Mouse (Mus musculus) heart, postnatal 0 days (tissue): Measurements from ENCODE around the gene Gm49393. TPM values are rescaled to one million over a fixed set of nuclear protein-coding genes. Genes with fewer than 3 reads are reported as not detected.
"Not testable (repeated sequence)": the region's sequence is repeated elsewhere in the genome, so short reads cannot be mapped to it uniquely, and the experiment has no call there.

ENCODE experiments used
- ATAC-seq: fragments of 200-750 bp; cut with Nextera tagmentation; 2 replicates; pipeline ENCODE4 v1.8.0; 2017; ENCODE audit warnings: low read depth, moderate number of reproducible peaks, moderate library complexity; ENCODE audit not compliant: insufficient read depth
- DNase-seq: peaks from one replicate; pipeline ENCODE4 v3.0.0-alpha.2; 2016; ENCODE audit warnings: low spot score
- H3K27ac ChIP-seq: fragments of 300-500 bp; sonication (generic); 2 replicates; pipeline ENCODE4 v1.5.1; 2014; ENCODE audit warnings: low read depth, mild to moderate bottlenecking
- H3K27me3 ChIP-seq: fragments of 300-500 bp; sonication (generic); 2 replicates; pipeline ENCODE4 v1.6.1; 2014; ENCODE audit warnings: low read length, mixed read lengths; ENCODE audit not compliant: control insufficient read depth, insufficient read depth
- H3K36me3 ChIP-seq: fragments of 300-500 bp; sonication (generic); replicated peaks from 2 replicates; pipeline ENCODE4 v1.6.1; 2014; ENCODE audit warnings: low read length, mixed read lengths; ENCODE audit not compliant: control insufficient read depth, insufficient read depth
- H3K4me1 ChIP-seq: fragments of 300-500 bp; sonication (generic); 2 replicates; pipeline ENCODE4 v1.6.1; 2014; ENCODE audit warnings: antibody characterized with exemption; ENCODE audit not compliant: control insufficient read depth, insufficient read depth
- H3K4me2 ChIP-seq: fragments of 300-500 bp; sonication (generic); 2 replicates; pipeline ENCODE4 v1.6.1; 2014; ENCODE audit warnings: low read depth, mild to moderate bottlenecking, low read length, moderate library complexity
- H3K4me3 ChIP-seq: fragments of 300-500 bp; sonication (generic); 2 replicates; pipeline ENCODE4 v1.5.1; 2014; ENCODE audit warnings: low read depth, low read length
- H3K9ac ChIP-seq: fragments of 300-500 bp; sonication (generic); replicated peaks from 2 replicates; pipeline ENCODE4 v1.6.1; 2014; ENCODE audit warnings: low read depth, low read length, mixed read lengths
- H3K9me3 ChIP-seq: fragments of 300-500 bp; sonication (generic); replicated peaks from 2 replicates; pipeline ENCODE4 v1.6.1; 2016; ENCODE audit warnings: low read length; ENCODE audit not compliant: control insufficient read depth
- CTCF ChIP-seq: IDR thresholded peaks from 2 replicates; pipeline ENCODE4 v1.5.1; 2016; ENCODE audit warnings: antibody characterized with exemption, control low read depth, low read depth
- EP300 ChIP-seq: IDR thresholded peaks from 2 replicates; pipeline ENCODE4 v1.6.1; 2016; ENCODE audit warnings: antibody characterized with exemption, low read depth
- WGBS: fragments of 180-500 bp; shearing (Covaris S2); extraction: QIAGEN DNeasy Blood & Tissue Kit; methylation state at CpG from one replicate; pipeline ENCODE4 v1.1.7; 2014; 5-methylcytosine and 5-hydroxymethylcytosine counted together
- polyA plus RNA-seq: library from polyadenylated mRNA; unstranded; fragments of >200 nt; fragmentation: Nextera tagmentation; extraction: Ambion mirVana; gene quantifications from 2 replicates; pipeline ENCODE4 v1.2.1, GENCODE M21; 2015
- total RNA-seq: library from RNA; depleted of rRNA; stranded (reverse); fragments of >200 nt; gene quantifications from 2 replicates; pipeline ENCODE4 v1.2.3, GENCODE M21; 2014; ENCODE audit warnings: low replicate concordance

Gene Gm49393
- total and polyA plus RNA-seq, 2 experiments from 2014 or later = 0.56 TPM; not detected in 1

DNA sequence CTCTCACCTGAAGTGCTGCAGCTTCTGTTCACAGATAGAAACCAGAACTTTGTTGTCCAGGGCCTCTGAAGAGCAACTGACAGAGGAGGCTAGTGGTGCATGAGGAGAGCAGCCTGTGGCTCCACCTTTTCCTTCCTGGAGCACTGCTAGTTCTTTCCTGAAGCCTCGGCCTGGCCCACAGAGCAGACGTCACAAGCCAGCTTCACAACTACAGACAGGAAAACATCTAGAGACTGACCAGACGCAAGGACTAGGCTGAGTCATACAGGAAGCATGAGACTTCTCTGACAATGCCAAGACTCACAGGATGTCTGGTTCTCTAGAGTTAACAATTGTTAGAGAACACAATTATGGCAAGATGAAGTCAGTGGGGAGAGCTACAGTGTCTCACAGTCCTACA lies 38.1 kb downstream of the Gm49393 start, which contains the start of gene Ctla2b:
Gene Ctla2b, minus strand, starts transcription at position 120 of the 400 bp plus-strand sequence.
- Histone ChIP-seq H3K9ac (no peak within 1 kb of the TSS), H3K4me2 (no peak within 1 kb of the TSS), H3K4me1 (no peaks in the 10 kb centered on the region), H3K27me3 (no peaks in the 10 kb centered on the region), H3K27ac (peak within 1 kb of the TSS; percentile 63), H3K36me3 (no peaks in the 10 kb centered on the region), H3K4me3 (no peak within 1 kb of the TSS), H3K9me3 (0 out of 2 replicates have a peak, but pooled peaks cover 3% of the 10 kb centered on the region)
- DNase-seq (peak; percentile 76), ATAC-seq (peak; percentile 96)
- 42% methylated on average over 3 of the region's 3 CpGs for WGBS
- TF ChIP-seq CTCF (no peak), EP300 (peak; percentile 97)

DNA sequence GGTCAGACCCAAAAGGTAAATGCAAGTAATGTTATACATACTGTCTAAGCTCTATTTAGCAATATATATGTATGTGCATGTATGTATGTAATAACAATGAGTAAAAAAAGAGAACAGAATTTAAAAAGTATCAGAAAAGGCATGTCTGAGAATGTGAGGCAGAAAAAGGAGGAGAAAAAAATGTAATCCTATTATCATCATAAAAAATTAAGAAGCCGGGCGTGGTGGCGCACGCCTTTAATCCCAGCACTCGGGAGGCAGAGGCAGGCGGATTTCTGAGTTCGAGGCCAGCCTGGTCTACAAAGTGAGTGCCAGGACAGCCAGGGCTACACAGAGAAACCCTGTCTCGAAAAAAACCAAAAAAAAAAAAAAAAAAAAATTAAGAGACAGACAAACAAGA lies 38.6 kb downstream of the Gm49393 start, which contains the start of gene Gm49392:
Gene Gm49392, minus strand, starts transcription at position 101 of the 400 bp plus-strand sequence.
- not testable (repeated sequence) for ATAC-seq, H3K36me3 ChIP-seq, H3K4me1 ChIP-seq, H3K9ac ChIP-seq, H3K27me3 ChIP-seq, H3K4me2 ChIP-seq, DNase-seq, H3K9me3 ChIP-seq, H3K4me3 ChIP-seq
- WGBS = 82% methylated on average over 8 of the region's 8 CpGs
- peak within 1 kb of the TSS; percentile 63 for H3K27ac ChIP-seq

DNA sequence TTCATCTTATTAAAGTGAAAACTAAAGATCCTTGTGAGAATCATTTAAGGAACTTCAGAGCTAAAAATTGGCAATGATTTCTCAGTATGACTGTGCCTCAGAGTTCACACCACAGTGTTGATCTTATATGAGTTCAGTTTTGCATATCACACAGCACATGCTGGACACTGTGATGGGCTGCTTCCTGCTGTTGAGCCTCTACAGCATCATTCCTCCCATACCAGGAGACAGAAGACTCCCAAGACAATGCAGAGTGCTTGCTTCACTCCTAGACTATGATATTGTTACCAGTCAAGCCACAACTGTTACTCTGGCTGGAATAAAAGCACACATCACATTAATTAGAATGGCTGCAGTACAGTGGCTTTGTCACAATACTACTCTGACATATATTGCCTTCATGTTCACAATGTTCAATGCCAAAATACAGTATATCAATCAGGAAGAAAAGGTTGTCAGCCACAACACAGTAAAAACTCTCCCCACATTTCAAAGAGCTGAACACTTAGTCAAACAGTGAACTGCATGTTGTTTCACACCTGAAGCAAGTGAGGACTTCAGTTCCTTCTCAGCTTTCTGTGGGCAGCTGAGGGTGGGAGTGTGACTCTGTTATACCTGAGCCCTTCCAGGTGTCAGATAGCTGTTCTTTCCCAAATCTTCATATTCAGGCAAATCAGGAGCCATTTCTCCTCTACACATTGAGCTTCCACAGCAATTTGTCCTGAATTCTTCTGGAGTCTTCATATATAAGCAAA lies 39.8 kb downstream of the Gm49393 start:
- no peaks in the 10 kb centered on the region for H3K36me3 ChIP-seq
- no peak overlapping the region for H3K27ac ChIP-seq
- H3K4me1 ChIP-seq = no peaks in the 10 kb centered on the region
- DNase-seq (no peak), ATAC-seq (no peak)
- H3K4me2 ChIP-seq = no peak overlapping the region
- H3K27me3 ChIP-seq = no peaks in the 10 kb centered on the region
- H3K9ac ChIP-seq = no peak overlapping the region
- no peak overlapping the region for H3K4me3 ChIP-seq
- 0 out of 2 replicates have a peak, but pooled peaks cover 3% of the 10 kb centered on the region for H3K9me3 ChIP-seq
- no peak for TF ChIP-seq CTCF
- TF ChIP-seq EP300 = no peak

DNA sequence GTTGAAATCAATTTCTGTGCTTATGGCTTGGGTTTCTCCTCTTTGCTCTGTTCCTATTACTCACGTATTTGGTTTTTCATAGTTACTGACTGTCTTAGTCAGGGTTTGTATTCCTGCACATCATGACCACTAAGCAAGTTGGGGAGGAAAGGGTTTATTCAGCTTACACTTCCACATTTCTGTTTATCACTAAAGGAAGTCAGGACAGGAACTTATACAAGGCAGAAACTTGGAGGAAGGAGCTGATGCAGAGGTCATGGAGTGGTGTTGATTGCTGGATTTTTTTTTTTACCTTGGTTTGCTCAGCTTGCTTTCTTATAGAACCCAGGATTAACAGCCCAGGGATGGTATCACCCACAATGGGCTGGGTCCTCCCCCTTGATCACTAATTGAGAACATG lies 43.1 kb downstream of the Gm49393 start:
- H3K36me3 ChIP-seq = no peaks in the 10 kb centered on the region
- 70% methylated on average over 1 of the region's 1 CpGs for WGBS
- DNase-seq (no peak), ATAC-seq (no peak)
- H3K4me1 ChIP-seq = no peaks in the 10 kb centered on the region
- no peak overlapping the region for H3K27ac ChIP-seq
- TF ChIP-seq CTCF (no peak), EP300 (no peak)
- H3K9ac ChIP-seq = no peak overlapping the region
- H3K9me3 ChIP-seq = 0 out of 2 replicates have a peak, but pooled peaks cover 3% of the 10 kb centered on the region
- H3K27me3 ChIP-seq = no peaks in the 10 kb centered on the region
- no peak overlapping the region for H3K4me3 ChIP-seq
- no peak overlapping the region for H3K4me2 ChIP-seq

DNA sequence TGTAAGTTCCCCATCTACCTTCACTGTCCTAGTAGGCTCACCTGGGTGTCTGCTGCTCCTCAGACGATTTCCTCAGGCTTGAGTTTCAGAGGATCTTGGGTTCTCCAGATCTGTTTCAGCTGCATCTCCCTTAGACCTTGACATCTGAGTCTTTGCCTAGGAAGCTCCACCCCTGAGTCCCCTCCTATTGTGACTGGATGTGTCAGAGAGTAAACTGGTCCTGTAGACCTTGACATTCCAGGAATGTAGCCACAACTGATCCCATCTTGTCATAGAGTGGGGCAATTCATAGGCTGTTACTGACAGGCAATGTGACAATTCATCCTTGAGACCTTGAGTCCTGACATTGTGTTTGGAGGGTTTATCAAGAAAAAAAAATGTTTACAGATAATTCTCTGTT lies 71.1 kb downstream of the Gm49393 start, which contains the start of gene 4930486L24Rik:
Gene 4930486L24Rik, minus strand, starts transcription at position 195 of the 400 bp plus-strand sequence.
- no peak within 1 kb of the TSS for H3K4me2 ChIP-seq
- H3K27ac ChIP-seq = no peak within 1 kb of the TSS
- no peaks in the 10 kb centered on the region for H3K27me3 ChIP-seq
- no peaks in the 10 kb centered on the region for H3K36me3 ChIP-seq
- H3K9ac ChIP-seq = no peak within 1 kb of the TSS
- no peaks in the 10 kb centered on the region for H3K4me1 ChIP-seq
- no peak for ATAC-seq
- 55% methylated on average over 1 of the region's 1 CpGs for WGBS
- no peak within 1 kb of the TSS for H3K4me3 ChIP-seq
- TF ChIP-seq EP300 (no peak), CTCF (no peak)
- DNase-seq = no peak
- H3K9me3 ChIP-seq = no peaks in the 10 kb centered on the region
